Mouse (Mus musculus): ENCODE measurements around the gene 2610507B11Rik. TPM values are rescaled to one million over a fixed set of nuclear protein-coding genes. Genes with fewer than 3 reads are reported as not detected.

The 2610507B11Rik gene
- polyA plus RNA-seq, 3 experiments from 2014 or later = 26.4 to 41.9 (median 27.3) TPM

Other genes starting within 250 kb of the 2610507B11Rik start
- gene Dhrs13, start 229.5 kb upstream of the 2610507B11Rik start, polyA plus RNA-seq (2017; shearing (Covaris generic)) = 1 to 10 TPM in 2 of 3 experiments, under 1 TPM in 1; 0.94 to 1.8 (median 1.7) TPM
- 10 to 100 TPM; 21.3 to 36.0 (median 24.7) TPM for gene Flot2, start 223.8 kb upstream of the 2610507B11Rik start, polyA plus RNA-seq (2017; shearing (Covaris generic))
- gene Eral1, start 181.4 kb upstream of the 2610507B11Rik start, polyA plus RNA-seq (2017; shearing (Covaris generic)) = 10 to 100 TPM; 29.4 to 45.2 (median 41.1) TPM
- gene Fam222b, start 167.1 kb upstream of the 2610507B11Rik start, polyA plus RNA-seq (2017; shearing (Covaris generic)) = 10 to 100 TPM; 10.9 to 20.0 (median 12.1) TPM
- gene Traf4, start 96.2 kb upstream of the 2610507B11Rik start, polyA plus RNA-seq (2017; shearing (Covaris generic)) = 1 to 10 TPM; 3.5 to 6.8 (median 3.6) TPM
- gene Nek8, start 85.1 kb upstream of the 2610507B11Rik start, polyA plus RNA-seq (2017; shearing (Covaris generic)) = 10 to 100 TPM in 2 of 3 experiments, 1 to 10 TPM in 1; 9.1 to 13.2 (median 11.3) TPM
- 1 to 10 TPM; 2.7 to 3.6 (median 3.2) TPM for gene Tlcd1, start 85.0 kb upstream of the 2610507B11Rik start, polyA plus RNA-seq (2017; shearing (Covaris generic))
- 1,000 to 10,000 TPM; 2,768 to 4,435 (median 3,801) TPM for gene Rpl23a, start 78.2 kb upstream of the 2610507B11Rik start, polyA plus RNA-seq (2017; shearing (Covaris generic))
- 1 to 10 TPM in 1 of 3 experiments, not detected in 2; 1.4 TPM for gene Rab34, start 73.3 kb upstream of the 2610507B11Rik start, polyA plus RNA-seq (2017; shearing (Covaris generic))
- 1 to 10 TPM; 1.9 to 5.4 (median 3.5) TPM for gene Proca1, start 68.4 kb upstream of the 2610507B11Rik start, polyA plus RNA-seq (2017; shearing (Covaris generic))
- 100 to 1,000 TPM; 103 to 118 (median 104) TPM for gene Sdf2, start 16.0 kb upstream of the 2610507B11Rik start, polyA plus RNA-seq (2017; shearing (Covaris generic))
- gene Supt6, start 15.8 kb upstream of the 2610507B11Rik start, polyA plus RNA-seq (2017; shearing (Covaris generic)) = 10 to 100 TPM; 16.6 to 18.7 (median 16.9) TPM
- under 1 TPM; 0.44 to 0.79 (median 0.48) TPM for gene BC030499, start 29.1 kb downstream of the 2610507B11Rik start, polyA plus RNA-seq (2017; shearing (Covaris generic))
- 10 to 100 TPM in 1 of 3 experiments, 1 to 10 TPM in 2; 2.2 to 22.1 (median 3.4) TPM for gene Spag5, start 39.8 kb downstream of the 2610507B11Rik start, polyA plus RNA-seq (2017; shearing (Covaris generic))
- 1 to 10 TPM; 4.0 to 9.6 (median 7.6) TPM for gene Aldoc, start 61.2 kb downstream of the 2610507B11Rik start, polyA plus RNA-seq (2017; shearing (Covaris generic))
- 10 to 100 TPM; 55.1 to 70.1 (median 57.5) TPM for gene Pigs, start 66.7 kb downstream of the 2610507B11Rik start, polyA plus RNA-seq (2017; shearing (Covaris generic))
- gene Unc119, start 81.7 kb downstream of the 2610507B11Rik start, polyA plus RNA-seq (2017; shearing (Covaris generic)) = 10 to 100 TPM; 11.3 to 29.0 (median 11.9) TPM
- gene Foxn1, start 124.8 kb downstream of the 2610507B11Rik start, polyA plus RNA-seq (2017; shearing (Covaris generic)) = not detected
- gene Slc13a2, start 160.5 kb downstream of the 2610507B11Rik start, polyA plus RNA-seq (2017; shearing (Covaris generic)) = not detected
- gene Slc46a1, start 203.9 kb downstream of the 2610507B11Rik start, polyA plus RNA-seq (2017; shearing (Covaris generic)) = 1 to 10 TPM in 2 of 3 experiments, under 1 TPM in 1; 0.36 to 4.3 (median 3.7) TPM
- gene Sarm1, start 236.0 kb downstream of the 2610507B11Rik start, polyA plus RNA-seq (2017; shearing (Covaris generic)) = 1 to 10 TPM in 1 of 3 experiments, under 1 TPM in 2; 0.41 to 2.2 (median 0.97) TPM
- not detected for gene Vtn, start 237.3 kb downstream of the 2610507B11Rik start, polyA plus RNA-seq (2017; shearing (Covaris generic))
- gene Sebox, start 241.7 kb downstream of the 2610507B11Rik start, polyA plus RNA-seq (2017; shearing (Covaris generic)) = not detected